Mouse (Mus musculus): ENCODE data around the gene Tmem101. TPM values are rescaled to one million over a fixed set of nuclear protein-coding genes. Genes with fewer than 3 reads are reported as not detected.

The Tmem101 gene
- total and polyA plus RNA-seq, 3 experiments: 30.1 to 45.1 TPM; not detected in 1

- TF ChIP-seq CHD1 (IDR thresholded peaks at IDR 0.05; ENCODE audit: low read depth, low read length) (peak; percentile 75; the same call in 1 of the 2 replicates), RAD21 (IDR thresholded peaks at IDR 0.05; ENCODE audit: low read depth, low read length) (no peak), SMC3 (IDR thresholded peaks at IDR 0.05; ENCODE audit: low read depth, low read length) (no peak), MAZ (IDR thresholded peaks at IDR 0.05; ENCODE audit: low read depth, low read length) (peak; percentile 57; the same call in 1 of the 2 replicates)
These were observed 28.7 kb upstream of the Tmem101 start, which contains the start of gene Lsm12 (continued) for GRCm38 (mm10) chr11:102184646-102185495.

- Histone ChIP-seq H3K9me3 (replicated peaks; ENCODE audit: insufficient read depth, low read length) (no peaks in the 10 kb centered on the region), H3K27ac (ENCODE audit: control insufficient read depth, low read depth, low read length) (peak overlapping the region; percentile 50), H3K36me3 (ENCODE audit: control insufficient read depth in 1 of 2, insufficient read depth in 2 of 2, low read length in 2 of 2) (peaks cover 28 to 41% of the 10 kb centered on the region in 2 experiments), H3K4me3 (ENCODE audit: control insufficient read depth in 1 of 2, insufficient read depth in 1 of 2, low read depth in 2 of 2, low read length in 2 of 2) (peak overlapping the region; percentile 82 to 90), H3K27me3 (ENCODE audit: control insufficient read depth in 1 of 2, insufficient read depth in 2 of 2, low read length in 2 of 2) (no peaks in the 10 kb centered on the region), H3K79me2 (ENCODE audit: control insufficient read depth, insufficient read depth, low read length, poor library complexity) (peaks cover 41% of the 10 kb centered on the region), H3K9ac (ENCODE audit: control insufficient read depth, low read depth, low read length, poor library complexity, severe bottlenecking) (peak overlapping the region; percentile 96), H3K4me1 (ENCODE audit: control insufficient read depth in 1 of 2, insufficient read depth in 2 of 2, low read length in 2 of 2) (peaks cover 2 to 19% of the 10 kb centered on the region in 2 experiments)
- peak; percentile 67 for DNase-seq (ENCODE audit: low read depth, low spot score)
- TF ChIP-seq CHD2 (IDR thresholded peaks at IDR 0.05; ENCODE audit: low read length) (no peak), MXI1 (IDR thresholded peaks at IDR 0.05; ENCODE audit: low read depth, low read length) (peak; percentile 70), MYC (IDR thresholded peaks at IDR 0.05; ENCODE audit: low read depth, low read length) (peak; percentile 55), MAZ (IDR thresholded peaks at IDR 0.05; ENCODE audit: low read depth, low read length) (0 out of 2 replicates have a peak, but pooled peaks have one; percentile 22), MAX (IDR thresholded peaks at IDR 0.05; ENCODE audit: low read length) (peak; percentile 11; the same call in 1 of the 2 replicates), UBTF (IDR thresholded peaks at IDR 0.05; ENCODE audit: borderline replicate concordance, insufficient read depth, low read depth, low read length) (no peak), SIN3A (IDR thresholded peaks at IDR 0.05; ENCODE audit: low read length) (peak; percentile 27; the same call in 1 of the 2 replicates)
These were observed 28.0 kb upstream of the Tmem101 start for GRCm38 (mm10) chr11:102184253-102184645.

- Histone ChIP-seq H3K27me3 (ENCODE audit: control insufficient read depth in 1 of 2, insufficient read depth in 2 of 2, low read length in 2 of 2) (no peaks in the 10 kb centered on the region), H3K9me3 (replicated peaks; ENCODE audit: insufficient read depth, low read length) (no peaks in the 10 kb centered on the region), H3K36me3 (ENCODE audit: control insufficient read depth in 1 of 2, insufficient read depth in 2 of 2, low read length in 2 of 2) (peaks cover 24 to 45% of the 10 kb centered on the region in 2 experiments), H3K79me2 (ENCODE audit: control insufficient read depth, insufficient read depth, low read length, poor library complexity) (peaks cover 57% of the 10 kb centered on the region), H3K4me1 (ENCODE audit: control insufficient read depth in 1 of 2, insufficient read depth in 2 of 2, low read length in 2 of 2) (peaks cover 0 to 9% of the 10 kb centered on the region in 2 experiments; a peak in 3 of 4 replicates), H3K4me3 (ENCODE audit: control insufficient read depth in 1 of 2, insufficient read depth in 1 of 2, low read depth in 2 of 2, low read length in 2 of 2) (no peak overlapping the region), H3K27ac (ENCODE audit: control insufficient read depth, low read depth, low read length) (no peak overlapping the region), H3K9ac (ENCODE audit: control insufficient read depth, low read depth, low read length, poor library complexity, severe bottlenecking) (no peak overlapping the region)
- no peak for DNase-seq (ENCODE audit: low read depth, low spot score)
- no peak for TF ChIP-seq CHD1 (IDR thresholded peaks at IDR 0.05; ENCODE audit: low read depth, low read length)
- TF ChIP-seq MAZ (IDR thresholded peaks at IDR 0.05; ENCODE audit: low read depth, low read length): no peak
- TF ChIP-seq CHD2 (IDR thresholded peaks at IDR 0.05; ENCODE audit: low read length): no peak
- 0 out of 2 replicates have a peak, but pooled peaks have one; percentile 16 for TF ChIP-seq ZKSCAN1 (IDR thresholded peaks at IDR 0.05; ENCODE audit: low read depth, low read length)
These were observed 23.6 kb upstream of the Tmem101 start for GRCm38 (mm10) chr11:102179836-102180235.
